Mouse (Mus musculus): ENCODE results near the gene Gramd4.

DNA sequence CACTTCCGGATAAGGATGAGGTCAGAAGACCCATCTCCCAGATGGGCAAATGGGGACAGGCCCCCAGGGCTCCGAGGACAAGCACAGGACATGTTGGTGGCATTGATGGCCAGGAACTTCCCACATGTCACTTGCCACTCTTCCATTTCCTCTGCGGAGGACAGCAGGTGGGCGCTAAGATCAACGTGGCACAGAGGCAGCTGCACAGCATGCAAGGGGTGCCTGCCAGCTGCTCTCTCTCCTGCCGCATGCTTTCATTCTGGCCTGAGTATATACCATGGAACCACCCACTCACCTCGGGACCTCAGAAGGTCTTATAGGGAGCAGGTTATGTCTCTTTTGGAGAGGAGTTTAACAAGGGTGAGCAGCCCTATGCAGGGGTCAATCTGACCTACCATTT, 87.1 kb downstream of the Gramd4 start:
- no peak for TF ChIP-seq CTCF (IDR thresholded peaks at IDR 0.05; ENCODE audit: borderline replicate concordance, insufficient read depth, low read depth, low read length)
- TF ChIP-seq POLR2A (IDR thresholded peaks at IDR 0.05; ENCODE audit: borderline replicate concordance, insufficient read depth, low read length) = no peak

Data from cerebellum, adult 2 months (tissue).